26 mouse cellular contexts compared by ENCODE assay signal in the genomic region with DNA sequence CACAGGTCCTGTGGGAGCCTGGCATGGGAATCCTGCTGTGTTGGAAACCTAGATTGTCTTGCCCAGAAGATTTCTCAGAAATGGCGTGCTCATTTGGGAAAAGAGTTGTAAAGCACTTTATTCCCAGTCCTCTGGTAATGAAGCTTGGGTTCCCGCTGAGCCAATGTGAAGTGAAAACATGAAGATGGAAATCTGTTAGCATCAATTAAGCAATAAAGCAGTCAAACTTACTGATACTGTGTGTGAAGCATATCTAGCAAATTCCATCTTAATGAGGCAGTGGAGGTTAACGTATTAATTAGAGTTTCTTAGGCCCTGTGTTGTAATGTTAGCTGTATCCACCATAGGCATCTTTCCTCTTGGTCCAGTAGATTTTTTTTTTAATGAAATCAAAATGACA.
"Had no signal": no experiment of that assay in that cellular context is flagged by ENCODE, and none has a peak within 500 bp of the region (broad histone marks: within the 10 kb centered on the region; RNA-seq: fewer than 3 reads in every experiment).

No protein-coding gene starts in this region.

- H3K4me2 ChIP-seq: heart, embryonic 12.5 days; hindbrain, embryonic 12.5 days; hindbrain, embryonic 14.5 days; intestine, embryonic 15.5 days; limb, embryonic 12.5 days; liver, embryonic 11.5 days; liver, embryonic 13.5 days; liver, embryonic 15.5 days had no signal

- ATAC-seq: hindbrain, embryonic 16.5 days; inflammation-experienced regulatory T-cells, adult 6 months; intestine, embryonic 15.5 days; intestine, postnatal 0 days had no signal

- H3K36me3 ChIP-seq: heart, embryonic 10.5 days; heart, embryonic 12.5 days; hindbrain, embryonic 10.5 days; hindbrain, embryonic 12.5 days; intestine, embryonic 15.5 days; limb, embryonic 10.5 days; limb, embryonic 12.5 days; liver, embryonic 13.5 days; liver, embryonic 15.5 days had no signal

- H3K27ac ChIP-seq: heart, embryonic 10.5 days; hindbrain, embryonic 10.5 days; hindbrain, embryonic 12.5 days; hindbrain, embryonic 14.5 days; intestine, embryonic 15.5 days; layer of hippocampus, adult 2 months; limb, embryonic 10.5 days; limb, embryonic 12.5 days; liver, embryonic 13.5 days; liver, embryonic 15.5 days had no signal

- H3K9ac ChIP-seq: heart, embryonic 12.5 days; hindbrain, embryonic 12.5 days; hindbrain, embryonic 14.5 days; intestine, embryonic 15.5 days; limb, embryonic 12.5 days; liver, embryonic 13.5 days; liver, embryonic 15.5 days had no signal

- H3K9me3 ChIP-seq: hindbrain, embryonic 12.5 days; intestine, embryonic 15.5 days; limb, embryonic 10.5 days; limb, embryonic 12.5 days; liver, embryonic 13.5 days; liver, embryonic 15.5 days had no signal

- H3K4me1 ChIP-seq: heart, embryonic 10.5 days; heart, embryonic 12.5 days; hindbrain, embryonic 10.5 days; hindbrain, embryonic 12.5 days; intestine, embryonic 15.5 days; limb, embryonic 10.5 days; limb, embryonic 12.5 days; liver, embryonic 13.5 days; liver, embryonic 15.5 days had no signal

- DNase-seq: gastrocnemius, postnatal 14 days; gastrocnemius, postnatal 36 days; heart, adult 11 months; heart, postnatal 10 days; heart, postnatal 4 days; kidney, adult 18-20 months; kidney, adult 8-10 months; kidney, postnatal 10 days; kidney, postnatal 25 days; kidney, postnatal 4 days; liver; liver, embryonic 13.5 days had no signal

- H3K4me3 ChIP-seq: heart, embryonic 10.5 days; heart, embryonic 12.5 days; hindbrain, embryonic 10.5 days; hindbrain, embryonic 12.5 days; intestine, embryonic 15.5 days; layer of hippocampus, adult 2 months; limb, embryonic 10.5 days; limb, embryonic 12.5 days; liver, embryonic 13.5 days; liver, embryonic 15.5 days had no signal

- H3K27me3 ChIP-seq: heart, embryonic 12.5 days; hindbrain, embryonic 12.5 days; intestine, embryonic 15.5 days; limb, embryonic 12.5 days; liver, embryonic 13.5 days; liver, embryonic 15.5 days had no signal
